Mouse (Mus musculus): ENCODE data around the gene Ccpg1os.

Gene Ccpg1os

DNA sequence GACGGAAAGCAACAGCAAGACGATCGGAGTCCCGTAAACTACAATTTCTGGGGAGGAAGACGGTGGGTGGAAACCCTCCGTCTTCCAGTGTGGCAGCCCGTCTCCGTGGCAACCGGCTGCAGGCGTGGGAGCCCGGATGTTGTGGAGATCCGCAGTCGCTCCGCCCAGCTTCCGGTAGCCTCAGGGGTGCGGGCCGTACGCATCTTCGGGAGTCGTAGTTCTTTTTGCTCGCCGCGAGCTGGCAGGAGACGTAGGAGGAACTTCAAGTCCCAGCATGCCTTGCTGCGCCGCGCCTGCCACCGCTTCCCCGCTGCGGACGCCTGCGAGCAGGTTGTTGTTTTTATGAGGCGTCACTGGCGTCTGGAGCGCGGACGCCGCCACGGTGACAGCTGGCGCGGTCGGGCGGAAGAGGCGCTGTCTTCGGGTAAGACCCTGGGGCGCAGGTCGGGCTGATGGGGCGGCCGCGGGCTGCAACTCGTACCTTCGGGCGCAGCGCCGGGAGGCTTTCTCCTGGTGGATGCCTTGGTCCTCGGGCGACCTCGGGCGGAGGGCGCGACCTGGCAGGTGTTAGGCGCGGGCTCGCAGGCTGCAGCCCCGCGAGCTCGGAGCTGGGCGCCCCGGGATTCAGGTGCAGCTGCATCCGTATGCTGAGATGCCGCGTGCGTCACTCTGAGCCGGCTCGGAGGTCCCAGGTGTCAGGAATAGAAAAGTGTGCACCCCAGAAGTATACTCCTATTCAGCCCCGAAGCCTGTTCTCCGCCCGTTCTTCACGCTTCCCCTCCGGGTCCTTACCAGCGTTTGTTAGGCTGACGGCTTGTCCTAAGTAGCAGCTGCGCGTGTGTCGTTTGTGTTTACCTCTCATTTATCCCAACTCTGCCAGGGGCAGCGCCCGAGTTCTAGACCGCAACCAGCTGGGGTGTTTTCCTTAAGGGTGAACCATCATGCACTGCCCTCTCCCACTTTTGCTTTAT is at the start of gene Ccpg1os, which contains the start of gene Ccpg1:
Gene Ccpg1os (minus strand): TSS at position 133 of the 971 bp plus-strand sequence.
Gene Ccpg1 (plus strand): TSS at position 180 of the 971 bp plus-strand sequence.
- DNase-seq = peak; percentile 97

DNA sequence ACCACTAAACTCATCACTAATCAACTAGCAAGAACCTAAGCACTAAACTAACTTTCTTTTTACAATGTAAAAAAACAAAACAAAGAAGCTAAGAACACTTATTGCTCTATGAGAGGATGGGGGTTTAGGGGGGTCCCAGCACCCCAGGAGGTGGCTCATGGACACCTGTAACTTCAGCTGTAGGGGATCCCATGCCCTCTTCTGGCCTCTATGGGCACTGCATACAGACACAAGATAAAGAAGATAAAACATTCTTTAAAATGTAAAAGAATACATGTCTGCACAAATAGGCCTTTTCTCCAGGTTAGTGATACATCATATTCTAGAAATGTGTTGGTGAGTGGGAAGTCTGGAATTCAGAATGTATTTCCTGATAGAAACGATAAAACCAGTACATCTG is 48.2 kb upstream of the Ccpg1os start:
- no peak for DNase-seq

DNA sequence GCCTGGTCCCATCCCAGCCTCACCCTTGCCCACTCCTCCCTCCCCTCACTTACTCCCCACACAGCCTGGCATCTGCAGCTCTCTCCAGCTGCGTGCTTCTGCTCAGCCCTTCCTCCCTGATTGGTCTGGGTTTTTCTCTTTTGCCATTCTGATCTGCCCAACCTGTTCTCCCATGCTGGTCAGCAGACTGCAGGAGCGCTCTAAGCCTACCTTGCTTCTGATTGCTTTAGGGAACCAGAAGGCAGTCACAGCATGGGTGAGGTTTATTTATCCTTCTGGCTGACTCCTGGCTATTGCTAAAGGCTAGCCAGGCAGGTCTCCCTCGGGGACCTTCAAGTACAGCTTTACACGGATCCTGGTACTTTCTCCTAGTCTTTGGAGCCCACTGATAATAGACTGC is 46.2 kb upstream of the Ccpg1os start:
- peak; percentile 82 for DNase-seq

- DNase-seq = no peak
Measured at GRCm38 (mm10) chr9:73030443-73030842, 45.3 kb upstream of the Ccpg1os start.

GRCm38 (mm10) chr9:73025818-73026636 is 40.8 kb upstream of the Ccpg1os start:
- DNase-seq = no peak

GRCm38 (mm10) chr9:73020566-73021097 is 35.5 kb upstream of the Ccpg1os start:
- DNase-seq = no peak

GRCm38 (mm10) chr9:73019841-73020240 is 34.7 kb upstream of the Ccpg1os start:
- peak; percentile 71 for DNase-seq

DNA sequence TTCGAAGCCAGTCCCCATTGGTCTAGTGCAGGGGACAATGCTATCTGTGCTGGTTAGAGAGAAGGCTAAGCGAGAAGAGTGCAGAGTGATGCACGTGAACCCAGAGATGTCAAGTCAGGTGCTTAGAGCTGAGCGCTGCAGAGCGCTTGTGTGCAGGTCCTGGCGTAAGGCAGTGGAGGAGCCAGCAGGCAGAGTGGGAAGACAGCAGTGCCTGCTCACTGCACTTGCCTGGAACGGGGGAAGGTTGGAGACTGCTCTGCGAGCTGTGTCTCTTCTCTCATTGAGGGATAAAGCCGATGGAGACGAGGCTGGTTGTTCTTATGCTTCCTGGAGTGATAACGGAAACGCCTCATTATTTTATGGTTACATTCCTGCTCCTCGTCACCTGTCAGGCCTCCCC is 29.5 kb upstream of the Ccpg1os start:
- no peak for DNase-seq

GRCm38 (mm10) chr9:73012629-73013028 is 27.4 kb upstream of the Ccpg1os start:
- no peak for DNase-seq

DNA sequence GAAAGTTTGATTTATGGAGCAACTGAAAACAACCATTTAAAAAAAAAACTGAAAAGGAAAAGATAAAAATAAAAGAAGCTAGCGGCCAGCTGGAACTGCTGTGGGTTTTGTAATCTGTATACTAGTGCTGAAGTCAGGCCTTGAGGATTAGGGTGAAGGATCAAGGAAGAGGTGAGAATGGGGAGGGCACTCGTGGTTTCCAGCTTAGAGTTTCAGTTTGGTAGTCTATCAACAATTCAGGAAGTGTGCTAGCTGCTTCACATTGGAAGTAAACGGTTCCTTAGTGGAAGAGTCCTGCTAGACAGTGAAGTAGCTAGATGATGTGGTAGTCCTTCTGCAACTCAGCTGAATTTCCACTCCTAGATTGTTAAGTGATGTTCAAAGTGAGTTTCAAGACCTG is 23.2 kb upstream of the Ccpg1os start:
- DNase-seq = no peak

- no peak for DNase-seq
Measured at GRCm38 (mm10) chr9:73006175-73006574, 21.0 kb upstream of the Ccpg1os start.

- DNase-seq = no peak
Measured at GRCm38 (mm10) chr9:73005106-73005505, 19.9 kb upstream of the Ccpg1os start.

- no peak for DNase-seq
Measured at GRCm38 (mm10) chr9:73004076-73004475, 18.9 kb upstream of the Ccpg1os start.

GRCm38 (mm10) chr9:73002177-73002576 is 17.0 kb upstream of the Ccpg1os start:
- DNase-seq = no peak

DNA sequence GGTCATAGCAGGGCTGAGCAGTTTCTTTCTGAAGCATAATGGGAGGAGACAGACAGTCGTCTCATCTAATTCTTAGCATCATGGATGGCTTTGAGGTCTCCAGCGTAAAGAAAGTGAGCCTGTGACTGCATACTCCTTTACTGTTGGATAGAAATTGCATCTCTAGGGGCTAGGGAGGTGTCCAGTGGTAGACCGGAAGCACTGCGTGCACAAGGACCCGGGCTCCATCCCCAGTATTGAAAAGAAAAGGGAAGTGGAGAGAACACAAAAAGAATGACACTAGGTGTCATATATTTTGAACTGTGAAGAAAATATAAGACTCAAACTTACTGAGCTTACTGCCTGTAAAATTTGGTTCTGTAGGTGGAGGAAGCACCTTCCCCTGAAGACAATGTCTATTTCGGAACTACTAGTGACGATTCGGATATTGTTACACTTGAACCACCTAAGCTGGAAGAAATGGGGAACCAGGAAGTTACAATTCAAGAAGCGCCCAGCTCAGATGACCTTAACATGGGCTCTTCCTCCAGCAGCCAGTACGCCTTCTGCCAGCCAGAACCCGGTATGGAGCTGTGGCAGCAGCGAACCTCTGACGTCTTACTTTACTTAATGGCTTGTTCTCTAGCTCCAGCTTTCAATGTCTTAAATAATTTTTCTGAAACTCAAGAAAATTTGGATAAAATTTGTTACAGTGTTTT is 16.3 kb upstream of the Ccpg1os start:
- DNase-seq = no peak

GRCm38 (mm10) chr9:73000487-73000886 is 15.3 kb upstream of the Ccpg1os start:
- DNase-seq = no peak

GRCm38 (mm10) chr9:72996806-72997205 is 11.6 kb upstream of the Ccpg1os start:
- no peak for DNase-seq

DNA sequence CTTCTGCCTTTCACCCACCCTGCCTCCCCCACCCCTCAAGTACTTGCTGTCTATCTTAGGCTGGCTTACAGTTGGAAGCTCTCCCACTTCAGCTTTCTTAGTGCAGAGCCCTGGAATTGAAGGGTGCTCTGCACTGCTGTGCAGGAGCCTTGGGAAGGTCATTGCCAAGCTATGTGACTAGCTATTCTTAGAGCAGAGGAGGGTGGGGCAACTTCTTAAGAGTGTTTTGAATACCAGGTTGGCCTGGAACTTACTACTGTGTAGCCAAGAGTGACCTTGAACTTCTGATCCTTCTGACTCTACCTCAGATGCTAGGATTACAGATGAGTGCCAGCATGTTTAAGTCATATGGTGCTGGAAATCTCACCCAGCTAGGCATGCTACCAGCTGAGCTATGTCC is 11.0 kb upstream of the Ccpg1os start:
- no peak for DNase-seq

- no peak for DNase-seq
Measured at GRCm38 (mm10) chr9:72992576-72992975, 7.4 kb upstream of the Ccpg1os start.

GRCm38 (mm10) chr9:72991420-72991819 is 6.2 kb upstream of the Ccpg1os start:
- no peak for DNase-seq

GRCm38 (mm10) chr9:72988706-72989105 is 3.5 kb upstream of the Ccpg1os start:
- DNase-seq = no peak

DNA sequence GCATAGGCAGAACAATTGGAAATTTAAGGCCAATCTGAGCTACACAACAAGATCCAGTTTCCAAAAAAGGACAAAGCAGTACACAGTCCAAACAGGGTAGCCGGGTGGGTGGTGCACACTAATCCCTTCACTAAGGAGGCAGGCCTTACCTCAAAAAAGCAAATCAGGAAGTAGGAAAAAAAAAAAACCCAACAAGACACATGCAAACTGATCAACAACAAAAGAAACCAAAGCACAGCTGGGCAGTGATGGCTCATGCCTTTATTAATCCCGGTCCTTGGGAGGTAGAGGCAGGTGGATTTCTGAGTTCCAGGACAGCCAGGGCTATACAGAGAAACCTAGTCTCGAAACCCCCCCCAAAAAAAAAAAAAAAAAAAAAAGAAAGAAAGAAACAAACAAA is 2.5 kb upstream of the Ccpg1os start:
- DNase-seq = no peak

DNA sequence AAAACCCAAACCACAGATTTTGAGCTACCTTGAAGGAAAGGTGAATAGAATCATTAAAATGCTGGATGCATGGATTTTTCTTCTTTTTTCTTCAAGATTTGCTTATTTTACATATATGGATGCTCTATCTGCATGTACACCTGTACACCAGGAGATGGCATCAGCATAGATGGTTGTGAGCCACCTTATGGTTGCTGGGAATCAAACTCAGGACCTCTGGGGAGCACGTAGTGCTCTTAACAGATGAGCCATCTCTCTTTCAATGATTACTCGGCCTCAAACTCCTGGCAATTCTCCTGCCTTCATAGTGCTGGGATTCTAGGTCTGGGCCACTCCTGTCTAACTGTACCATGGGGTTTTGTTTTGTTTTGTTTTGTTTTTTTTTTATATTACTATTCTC is 2.1 kb downstream of the Ccpg1os start:
- no peak for DNase-seq
